Mouse (Mus musculus) induced T-regulatory cell, adult 2 months (primary cell): ENCODE results near the gene Msi2.

Experiments used
- DNase-seq: peaks from one replicate; pipeline ENCODE4 v3.0.0-alpha.2; 2012; ENCODE audit warnings: low read depth

The Msi2 gene

DNA sequence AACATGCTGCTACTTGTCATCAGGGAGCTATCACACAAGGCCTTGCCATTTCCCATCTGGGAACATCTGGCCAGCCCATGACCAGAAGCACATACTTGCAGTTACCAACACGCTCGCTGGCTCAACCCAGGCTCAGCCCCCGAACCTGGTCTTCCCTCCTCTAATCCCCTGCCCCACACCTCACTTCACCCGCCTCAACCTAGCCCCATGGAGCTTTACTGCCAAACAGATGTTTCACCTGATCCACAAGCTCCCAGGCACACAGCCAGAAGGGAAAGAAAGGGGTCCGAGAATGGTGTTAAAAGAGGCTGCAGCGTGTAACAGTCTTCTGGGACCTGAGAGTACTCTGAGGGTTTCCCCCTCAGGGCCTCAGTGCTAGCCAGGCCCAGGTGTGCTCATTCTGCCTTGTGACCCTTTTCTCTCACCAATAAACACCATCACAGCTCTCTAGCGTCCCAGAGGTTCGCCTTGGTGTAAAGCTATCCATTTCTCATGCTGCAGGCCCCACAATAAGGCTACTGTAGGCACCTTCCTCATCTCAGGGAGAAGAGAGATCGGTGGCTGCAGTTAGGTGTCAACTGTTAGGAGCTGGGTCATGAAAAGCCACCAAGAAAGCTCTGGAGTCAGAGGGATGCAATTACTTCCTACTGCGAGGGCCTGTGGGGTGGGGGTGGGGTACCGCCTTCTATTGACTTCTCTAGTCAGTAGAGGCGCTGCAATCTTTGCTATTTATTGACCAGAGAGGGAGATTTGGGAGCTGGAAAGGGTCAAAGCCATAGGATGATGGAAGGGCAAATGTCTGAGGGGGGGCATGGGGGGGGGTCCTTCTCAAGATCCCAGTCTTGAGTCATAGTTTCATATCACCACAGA is 276.2 kb downstream of the Msi2 start:
- no peak for DNase-seq

DNA sequence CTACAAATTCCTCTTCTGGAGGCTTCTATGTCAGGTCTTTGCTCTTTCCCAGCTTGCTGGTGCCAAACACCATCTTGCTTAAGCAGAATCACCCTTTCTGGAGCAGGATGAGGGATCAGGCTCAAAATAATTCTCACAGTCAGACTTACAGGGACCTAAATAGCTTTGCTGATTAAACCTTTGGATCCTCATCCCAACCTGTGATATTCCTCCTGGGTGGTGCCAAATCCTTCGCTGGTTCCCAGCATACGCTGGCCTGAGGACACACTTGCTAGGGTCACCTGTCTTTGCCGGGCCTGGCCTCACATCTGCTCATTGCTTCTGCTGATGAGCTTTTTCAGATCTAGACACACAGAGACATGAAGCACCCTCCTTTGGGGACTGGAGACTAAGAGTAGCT is 279.7 kb downstream of the Msi2 start:
- DNase-seq, result no peak

DNA sequence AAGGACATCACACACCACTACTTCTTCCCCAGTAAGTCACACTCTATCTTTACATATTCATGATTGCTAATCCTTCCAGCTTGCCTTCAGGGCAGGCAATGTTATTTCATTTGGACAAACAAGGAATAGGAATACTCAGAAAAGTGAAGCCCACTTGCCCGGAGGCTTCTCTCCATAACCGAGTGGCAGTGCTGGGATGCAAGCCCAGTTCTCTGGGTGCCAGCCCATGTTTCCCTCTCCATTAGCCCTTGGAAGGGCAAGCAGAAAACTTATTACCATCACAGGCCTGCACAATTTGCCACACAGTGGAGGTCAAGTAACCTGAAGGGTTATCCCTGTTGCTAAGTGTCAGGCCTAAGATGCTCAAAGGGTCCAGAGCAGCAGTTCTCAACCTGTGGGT is 281.7 kb downstream of the Msi2 start:
- no peak for DNase-seq

DNA sequence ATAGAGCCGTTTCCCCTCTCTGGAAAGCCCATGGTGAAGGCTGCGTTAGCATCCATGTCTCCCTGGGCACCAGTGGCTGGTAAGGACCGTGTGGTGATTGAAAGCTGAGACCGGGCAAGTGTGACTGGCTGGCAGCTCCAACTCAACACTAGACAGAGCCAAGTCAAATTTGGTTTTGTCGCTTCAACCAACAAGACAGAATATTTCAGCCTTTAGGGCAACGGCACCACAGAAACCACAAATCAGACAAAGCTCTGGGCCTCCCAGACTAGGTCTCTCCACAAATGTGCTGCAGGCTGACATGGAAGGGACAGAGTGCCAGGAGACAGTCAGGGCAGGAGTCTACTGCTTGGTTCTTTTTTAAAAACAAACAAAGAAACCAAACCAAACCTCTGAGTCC is 282.8 kb downstream of the Msi2 start:
- DNase-seq, result no peak

DNA sequence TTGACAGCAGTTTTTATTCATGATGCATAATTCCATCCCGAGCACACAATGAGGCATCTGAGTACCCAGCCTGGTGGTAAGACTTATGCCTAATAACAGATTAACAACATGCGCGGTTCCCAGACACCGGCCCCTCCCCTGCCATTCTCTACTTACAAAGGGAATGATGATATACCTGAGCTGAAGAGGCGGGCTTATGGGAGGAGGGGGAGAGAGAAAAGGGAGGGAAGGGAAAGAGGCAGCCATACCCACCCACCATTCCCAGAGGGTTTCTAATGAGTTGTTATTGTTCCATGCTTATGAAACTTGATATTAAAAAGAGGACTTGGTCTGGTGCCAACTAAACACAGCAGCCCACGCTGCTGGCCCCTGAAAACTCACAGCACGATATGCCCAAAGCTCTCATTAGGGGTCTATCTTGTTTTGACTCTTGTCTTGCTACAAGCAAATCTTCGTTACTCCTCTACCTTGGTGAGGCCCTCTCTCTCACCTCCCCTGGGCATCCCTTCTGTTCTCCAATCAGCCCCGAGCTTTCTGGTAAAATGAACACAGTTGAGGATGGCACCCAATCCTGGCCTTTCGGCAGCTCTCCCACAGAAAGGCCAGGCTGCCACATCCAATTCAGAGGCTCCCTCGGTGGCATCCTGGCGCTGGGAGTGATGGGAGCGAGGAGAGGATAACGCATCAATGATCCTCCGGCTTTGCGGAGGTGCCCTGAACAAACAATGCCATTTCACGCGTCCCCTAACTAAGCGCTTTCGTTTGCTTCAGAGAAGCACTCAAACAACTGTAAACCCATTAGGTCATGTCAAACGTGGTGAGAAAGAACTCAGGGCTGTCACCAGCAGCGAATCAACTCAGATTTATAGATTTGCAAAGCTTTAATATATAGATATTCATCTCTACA is 286.7 kb downstream of the Msi2 start:
- DNase-seq, result no peak

DNA sequence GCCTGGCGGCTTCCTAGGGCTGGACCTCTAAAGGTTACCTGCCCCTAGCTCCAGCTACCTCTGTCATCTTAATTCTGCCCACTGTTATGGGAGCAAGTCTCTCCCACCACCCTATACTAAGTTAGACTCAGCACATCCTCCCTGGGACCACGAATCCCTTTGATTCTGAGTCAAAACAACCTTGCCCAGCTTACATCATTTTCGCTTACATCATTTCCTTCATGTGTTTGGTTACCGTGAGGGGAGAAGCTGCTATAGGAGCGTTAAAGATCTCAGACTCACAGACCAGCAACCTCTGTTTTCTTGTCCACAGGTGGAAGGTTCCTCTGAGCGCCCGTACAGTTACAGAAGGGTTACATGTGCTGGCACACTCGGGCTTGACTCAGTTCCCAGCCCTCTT is 288.0 kb downstream of the Msi2 start:
- peak; percentile 78 for DNase-seq

DNA sequence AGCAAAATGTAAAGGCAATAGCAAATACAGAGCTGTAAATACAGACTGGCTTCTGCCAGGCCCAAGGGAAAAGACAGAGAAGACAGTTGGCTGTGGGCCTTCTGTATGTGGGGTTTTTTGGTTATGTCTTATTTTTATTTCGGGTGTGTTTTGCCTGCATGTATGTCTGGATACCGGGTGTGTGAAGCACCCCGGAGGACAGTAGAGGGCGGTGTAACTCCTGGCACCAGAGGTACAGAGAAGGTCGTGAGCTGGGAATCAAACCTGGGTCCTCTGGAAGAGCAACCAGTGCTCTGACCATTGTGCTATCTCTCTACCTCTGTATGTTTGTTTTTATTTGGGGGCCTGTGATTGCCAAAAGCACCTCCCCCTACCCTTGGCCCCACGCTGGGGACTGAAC is 288.6 kb downstream of the Msi2 start:
- peak; percentile 26 for DNase-seq

DNA sequence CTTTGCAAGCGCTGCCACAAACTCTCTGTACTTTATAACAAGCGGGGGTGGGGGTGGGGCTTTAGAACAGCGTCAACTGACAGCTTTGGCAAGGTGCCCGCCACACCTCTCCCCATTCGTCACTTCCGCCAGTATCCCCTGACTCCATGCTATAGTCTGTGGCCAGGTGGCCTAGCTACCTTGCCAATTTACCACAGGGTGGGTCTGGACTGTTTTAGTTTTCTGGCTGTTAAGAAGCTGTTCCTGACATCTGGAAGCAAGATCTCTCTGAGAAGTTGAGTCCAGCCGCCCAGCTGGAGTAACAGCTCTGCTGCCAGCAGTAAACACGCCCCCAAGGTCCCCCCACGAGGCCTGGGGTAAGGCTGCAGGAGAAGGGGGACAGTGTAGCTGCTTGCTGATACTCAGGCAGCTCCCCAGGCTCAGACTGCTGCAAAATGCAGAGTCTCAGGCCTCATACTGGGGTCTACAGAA is 292.6 kb downstream of the Msi2 start:
- peak; percentile 71 for DNase-seq

DNA sequence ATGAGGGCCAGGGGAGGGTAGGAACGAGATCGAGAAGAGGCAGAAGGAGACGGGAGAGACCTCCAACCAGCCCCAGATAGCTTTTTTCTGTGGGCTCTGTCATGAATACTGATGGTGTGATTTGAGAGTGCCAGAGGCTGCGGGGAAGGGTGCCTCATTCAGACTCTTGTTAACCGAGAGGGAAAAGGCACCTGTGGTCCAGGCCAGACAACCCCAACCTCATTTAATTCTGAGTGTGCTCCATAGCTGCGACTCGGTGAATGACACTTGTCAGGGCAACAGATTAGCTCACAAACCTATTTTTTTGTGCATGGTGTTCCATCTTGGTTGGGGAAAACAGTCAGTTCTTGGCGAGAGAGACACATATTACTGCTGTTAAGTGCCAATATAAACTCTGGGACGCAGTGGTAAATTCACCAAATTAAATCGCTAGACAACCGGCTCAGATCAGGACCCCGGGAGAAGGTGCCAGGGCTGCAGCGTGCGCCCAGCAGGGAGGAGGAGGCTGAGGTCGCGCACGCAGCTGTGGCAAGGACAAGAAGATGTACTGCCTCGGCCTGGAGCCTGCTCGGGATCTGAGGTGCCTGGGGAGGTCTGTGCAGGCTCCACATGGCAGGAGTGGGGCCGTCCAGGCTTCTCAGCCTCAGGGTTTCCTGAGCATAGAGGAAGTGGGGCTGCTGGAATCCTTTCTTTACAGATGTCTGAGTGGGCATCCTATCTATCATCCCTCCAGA is 294.1 kb downstream of the Msi2 start:
- no peak for DNase-seq

DNA sequence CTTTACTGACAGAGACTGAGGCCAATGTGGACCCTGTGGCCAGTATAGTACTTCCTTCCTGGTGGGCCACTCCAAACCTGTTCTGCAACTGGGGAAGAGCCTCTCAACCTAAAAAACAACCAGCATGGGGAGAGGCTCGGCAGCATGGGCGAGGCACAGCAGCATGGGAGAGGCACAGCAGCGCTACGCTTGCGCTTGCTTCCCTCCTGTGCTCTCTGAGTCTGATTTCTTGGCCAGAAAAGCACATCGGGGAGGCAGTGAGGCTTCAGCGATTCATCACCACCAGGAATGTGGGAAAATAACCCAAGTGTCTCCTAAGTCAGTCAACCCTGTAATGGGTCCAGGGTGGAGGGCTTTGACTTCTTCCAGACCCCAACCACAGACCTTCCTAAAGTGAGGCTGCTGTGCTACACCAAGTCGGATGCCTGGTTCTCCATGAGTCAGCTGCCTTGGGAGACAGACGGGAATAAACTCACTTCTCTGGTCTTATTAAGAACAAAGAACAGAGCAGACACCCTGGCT is 297.2 kb downstream of the Msi2 start:
- no peak for DNase-seq

DNA sequence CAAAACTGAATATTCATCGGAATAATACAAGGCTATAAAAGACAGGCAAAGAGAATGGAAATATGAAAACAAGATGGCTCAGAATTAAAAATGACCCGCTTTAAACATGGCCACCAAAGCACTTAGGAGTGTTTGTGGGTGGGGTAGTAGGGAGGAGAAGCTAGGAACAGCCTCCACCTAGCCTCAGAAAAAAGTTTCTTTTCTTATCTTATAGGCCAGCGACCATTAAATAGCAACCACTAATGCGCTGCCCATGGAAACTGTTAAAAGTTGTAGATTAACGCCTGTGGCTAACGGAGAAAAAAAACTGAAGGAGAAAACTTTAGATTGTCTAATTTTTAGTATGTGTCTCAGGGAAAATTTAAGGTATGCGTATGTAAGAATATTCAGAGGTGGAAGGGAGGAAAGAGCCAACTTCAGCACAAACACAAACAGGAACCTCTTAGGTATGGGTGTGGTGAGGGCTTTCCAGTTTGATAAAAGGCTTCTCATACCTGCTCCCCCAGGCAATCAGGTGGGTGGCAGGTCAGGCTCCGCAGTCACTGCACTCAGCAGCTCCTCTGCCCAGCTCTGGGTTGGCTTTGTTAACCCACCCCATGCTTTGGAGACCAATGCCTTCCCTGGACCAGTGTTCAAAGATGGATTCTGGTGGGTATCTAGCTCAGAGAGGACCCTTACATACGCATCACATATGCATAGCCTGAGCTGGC is 298.5 kb downstream of the Msi2 start:
- no peak for DNase-seq

DNA sequence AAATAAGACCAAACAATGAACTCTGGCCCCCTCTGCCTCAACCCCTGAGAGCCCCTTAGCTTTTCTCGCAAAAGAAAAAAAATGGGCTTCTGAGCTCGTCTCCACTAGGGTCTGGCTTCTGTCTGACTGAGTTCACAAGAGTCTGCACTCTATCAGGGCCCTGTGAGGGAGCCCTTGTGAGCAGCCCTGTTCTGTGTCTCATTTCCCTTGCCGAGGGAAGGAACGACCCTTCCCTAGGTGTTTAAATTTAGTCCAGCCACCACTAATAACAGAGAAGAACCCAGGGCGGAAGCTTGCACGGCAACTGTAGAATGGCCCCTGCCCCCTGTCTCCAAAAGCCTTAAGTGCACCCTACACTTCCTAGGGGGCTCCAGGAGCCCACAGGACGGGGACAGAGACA is 299.2 kb downstream of the Msi2 start:
- no peak for DNase-seq

DNA sequence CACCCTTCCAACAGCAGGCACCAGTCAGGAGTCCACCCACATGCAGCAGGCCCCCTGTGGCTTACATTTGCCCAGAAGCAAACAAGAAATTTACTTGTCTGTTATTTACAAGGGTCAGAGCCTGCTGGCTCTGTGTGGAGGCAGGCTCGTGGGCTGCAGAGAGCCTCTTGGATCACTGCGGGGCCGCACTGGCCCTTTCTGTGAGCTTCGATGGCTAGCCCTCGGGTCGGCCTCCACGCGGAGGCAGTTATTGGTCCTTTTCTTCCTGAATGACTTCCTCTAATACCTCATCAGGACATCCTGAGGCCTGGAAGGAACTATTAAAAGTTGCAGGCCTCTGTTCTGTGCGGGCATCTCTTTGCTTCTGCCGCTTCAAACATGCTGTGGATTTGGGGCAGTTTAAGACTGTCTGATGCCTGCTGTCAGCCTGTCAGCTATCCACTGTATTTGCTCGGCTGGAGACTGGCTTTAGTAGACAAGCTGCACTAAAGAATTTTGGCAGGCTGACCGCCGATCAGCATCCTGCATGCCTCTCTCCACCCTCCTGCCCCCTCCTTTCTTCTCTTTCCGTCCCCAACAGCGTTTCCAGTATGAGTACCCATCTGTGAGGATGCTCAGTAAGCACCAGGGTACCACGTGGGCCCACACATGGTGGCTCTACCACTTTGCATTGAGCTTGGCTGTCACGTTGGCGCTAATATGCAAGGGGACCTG is 304.0 kb downstream of the Msi2 start:
- no peak for DNase-seq

DNA sequence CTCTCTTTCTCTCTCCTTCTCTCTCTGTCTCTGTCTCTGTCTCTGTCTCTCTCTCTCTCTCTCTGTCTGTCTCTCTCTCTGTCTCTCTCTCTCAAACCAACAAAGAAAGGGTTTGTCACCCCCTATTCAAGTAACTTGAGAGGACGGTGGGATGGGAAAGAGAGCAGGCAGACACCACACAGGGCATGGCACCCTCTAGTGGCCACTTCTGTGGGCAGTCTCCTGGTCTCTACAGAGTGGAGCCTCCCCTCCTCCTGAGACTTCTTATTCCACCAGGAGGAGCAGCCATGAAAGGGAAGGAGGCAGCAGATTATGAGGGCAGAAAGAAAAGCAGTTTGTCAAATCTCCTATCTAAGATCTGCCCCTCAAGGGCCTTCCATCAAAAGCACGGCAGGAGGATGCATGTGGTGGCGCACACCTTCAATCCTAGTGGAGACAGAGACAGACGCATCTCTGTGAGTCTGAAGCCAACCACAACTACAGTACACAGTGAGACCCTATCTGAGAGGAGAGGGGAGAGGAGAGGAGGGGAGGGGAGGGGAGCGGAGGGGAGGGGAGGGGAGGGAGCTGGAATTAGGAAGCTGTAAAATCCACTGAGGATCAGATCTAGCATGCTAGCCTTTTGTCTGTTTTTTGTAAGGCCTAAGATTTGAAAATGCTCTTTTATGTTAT is 305.8 kb downstream of the Msi2 start:
- DNase-seq, result peak; percentile 60

DNA sequence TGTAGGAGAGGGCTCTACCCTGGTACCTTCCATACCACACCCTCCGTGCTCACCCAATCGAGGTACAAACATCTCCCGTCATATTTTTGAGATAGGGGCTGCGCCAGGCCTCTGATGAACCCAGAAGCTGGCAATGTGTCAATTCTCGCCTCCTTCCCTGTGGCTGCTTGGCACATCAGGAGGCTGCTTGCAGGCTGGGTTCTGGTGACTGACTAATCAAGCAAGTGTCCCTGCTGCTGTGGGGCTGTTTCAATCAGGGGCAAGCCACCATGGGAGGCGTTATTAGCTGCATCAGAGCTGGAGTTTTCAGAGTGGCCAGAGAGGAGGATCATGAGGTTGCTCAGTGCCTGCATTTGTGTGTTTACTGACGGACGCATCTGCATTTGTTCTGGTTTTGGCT is 310.0 kb downstream of the Msi2 start:
- DNase-seq, result no peak

DNA sequence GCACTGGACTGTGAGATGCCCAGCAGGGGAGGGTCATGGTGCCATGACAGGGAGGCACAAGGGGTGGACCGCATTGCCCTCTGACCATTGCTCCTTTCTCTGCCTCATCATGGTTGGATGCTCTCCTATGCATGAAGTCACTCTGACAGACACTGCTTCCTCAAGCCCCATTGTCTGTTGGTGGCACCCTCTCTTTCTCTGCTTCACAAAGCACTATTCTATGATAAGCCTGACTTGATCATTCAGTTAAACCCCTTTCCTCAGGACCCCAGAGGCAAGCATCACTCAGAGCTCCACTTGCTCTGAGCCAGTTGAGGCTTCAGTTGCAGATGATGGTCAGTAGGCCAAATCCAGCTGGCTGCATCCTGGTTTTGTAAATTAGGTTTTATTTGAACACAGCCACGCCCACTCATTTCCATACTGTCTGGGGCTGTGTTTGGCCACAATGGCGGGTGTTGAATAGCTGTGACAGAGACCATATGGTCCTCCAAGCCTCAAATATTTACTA is 311.9 kb downstream of the Msi2 start:
- DNase-seq, result no peak

DNA sequence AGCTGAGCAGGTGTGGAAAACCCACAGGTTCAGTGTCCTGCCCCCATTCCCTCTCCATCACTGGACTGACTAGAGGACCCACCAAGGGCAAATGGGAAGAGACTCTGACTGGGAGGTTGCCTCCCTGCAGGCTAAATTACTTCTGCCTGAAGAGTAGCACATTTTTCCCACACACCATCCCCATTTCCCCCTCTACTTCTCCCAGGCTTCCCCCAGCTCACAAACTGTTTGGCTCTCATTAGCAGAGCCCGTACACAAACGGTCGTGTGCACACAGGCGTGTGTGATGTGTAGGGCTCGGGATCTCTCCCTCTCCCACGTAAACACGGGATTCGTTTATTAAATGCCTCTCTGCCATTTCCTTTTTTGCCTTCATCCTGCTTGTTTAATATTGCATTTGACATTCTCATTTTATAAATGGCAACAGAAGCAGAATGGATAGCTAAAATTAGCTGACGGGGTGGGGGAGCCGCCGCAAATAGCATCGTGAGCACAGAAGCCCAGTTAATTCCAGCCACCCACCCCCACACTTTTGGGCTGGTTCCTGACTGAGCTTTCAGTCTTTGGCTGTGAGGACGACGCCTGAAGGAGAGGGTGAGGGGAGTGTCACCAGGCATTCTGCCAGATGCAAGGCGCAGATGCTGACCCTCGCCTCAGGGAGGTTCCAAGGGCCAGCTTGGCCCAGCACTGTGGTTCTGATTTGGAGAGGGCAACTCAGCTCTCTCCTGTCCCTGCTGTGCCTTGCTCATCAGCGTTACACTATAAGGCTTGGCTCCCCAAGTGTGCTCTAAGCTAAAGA is 313.3 kb downstream of the Msi2 start:
- DNase-seq, result no peak

DNA sequence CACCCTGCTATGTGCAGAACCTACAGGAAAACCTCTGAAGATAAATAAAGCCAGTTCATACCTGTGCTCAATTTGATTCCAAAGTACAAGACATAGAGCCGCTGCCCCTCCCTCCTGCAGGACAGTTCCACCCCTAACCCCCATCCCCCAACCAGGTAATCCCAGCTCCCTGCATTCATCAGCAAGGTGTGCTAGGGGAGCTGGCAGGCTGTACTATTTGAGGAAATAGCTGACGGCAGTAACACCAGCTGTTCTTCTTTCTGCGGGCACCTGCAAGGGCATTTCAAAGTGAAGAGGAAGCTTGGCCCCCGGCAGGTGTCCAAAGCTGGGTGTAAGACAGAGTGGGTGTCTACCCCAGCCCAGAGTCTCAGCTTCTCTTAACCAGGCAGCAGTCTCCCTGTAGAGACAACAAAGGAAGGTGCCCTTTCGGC is 314.1 kb downstream of the Msi2 start:
- no peak for DNase-seq

DNA sequence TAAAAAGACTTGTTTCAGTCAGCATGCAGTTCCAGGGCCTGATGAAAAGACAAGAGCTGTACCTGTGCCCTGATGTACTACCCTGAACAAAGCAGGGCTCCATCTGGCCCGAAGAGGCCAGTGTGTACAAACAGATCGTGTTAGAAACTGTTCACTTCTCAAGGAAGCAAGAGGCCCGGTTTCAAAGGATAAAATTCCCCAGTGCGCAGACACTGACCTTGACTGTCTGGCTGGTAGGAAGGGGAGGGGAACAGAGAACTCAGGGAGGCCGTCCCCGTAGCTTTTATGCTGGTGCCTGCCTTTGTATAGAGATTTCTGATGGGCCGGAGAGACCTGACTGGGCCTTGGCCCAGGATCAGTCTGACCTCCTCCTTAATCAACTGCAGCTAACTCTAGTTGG is 316.0 kb downstream of the Msi2 start:
- no peak for DNase-seq
